Mouse (Mus musculus) kidney, postnatal 0 days (tissue): ENCODE results near the gene Pygm. TPM values are rescaled to one million over a fixed set of nuclear protein-coding genes. Genes with fewer than 3 reads are reported as not detected.

ENCODE experiments used
- ATAC-seq: fragments of 200-750 bp; cut with Nextera tagmentation; replicated peaks from 2 replicates; pipeline ENCODE4 v1.8.0; 2017; ENCODE audit warnings: low read depth, moderate number of reproducible peaks, moderate TSS enrichment, moderate library complexity; ENCODE audit not compliant: low FRiP score
- DNase-seq: peaks from one replicate; pipeline ENCODE4 v3.0.0-alpha.2; 2016; ENCODE audit warnings: low spot score
- H3K27ac ChIP-seq: fragments of 300-500 bp; sonication (generic); 2 replicates; pipeline ENCODE4 v1.5.1; 2014; ENCODE audit warnings: mild to moderate bottlenecking
- H3K27me3 ChIP-seq: fragments of 300-500 bp; sonication (generic); 2 replicates; pipeline ENCODE4 v1.6.1; 2014; ENCODE audit warnings: low read length, mixed read lengths; ENCODE audit not compliant: insufficient read depth
- H3K36me3 ChIP-seq: fragments of 300-500 bp; sonication (generic); 2 replicates; pipeline ENCODE4 v1.6.1; 2014; ENCODE audit warnings: low read length, mixed read lengths; ENCODE audit not compliant: insufficient read depth
- H3K4me1 ChIP-seq: fragments of 300-500 bp; sonication (generic); replicated peaks from 2 replicates; pipeline ENCODE4 v1.6.1; 2014; ENCODE audit warnings: antibody characterized with exemption, low read length, mixed read lengths; ENCODE audit not compliant: insufficient read depth
- H3K4me2 ChIP-seq: fragments of 300-500 bp; sonication (generic); 2 replicates; pipeline ENCODE4 v1.6.1; 2014; ENCODE audit warnings: mild to moderate bottlenecking, low read length, moderate library complexity, mixed read lengths
- H3K4me3 ChIP-seq: fragments of 300-500 bp; sonication (generic); replicated peaks from 2 replicates; pipeline ENCODE4 v1.5.1; 2014; ENCODE audit warnings: low read depth, low read length
- H3K9ac ChIP-seq: fragments of 300-500 bp; sonication (generic); 2 replicates; pipeline ENCODE4 v1.6.1; 2014; ENCODE audit warnings: low read depth, low read length
- H3K9me3 ChIP-seq: fragments of 300-500 bp; sonication (generic); replicated peaks from 2 replicates; pipeline ENCODE4 v1.6.1; 2016; ENCODE audit warnings: low read length, inconsistent platforms, mixed read lengths
- CTCF ChIP-seq: IDR thresholded peaks from 2 replicates; pipeline ENCODE4 v1.5.1; 2016; ENCODE audit warnings: antibody characterized with exemption, low read depth, mild to moderate bottlenecking, moderate library complexity
- WGBS: fragments of 180-500 bp; shearing (Covaris S2); extraction: QIAGEN DNeasy Blood & Tissue Kit; methylation state at CpG from one replicate; pipeline ENCODE4 v1.1.7; 2014; 5-methylcytosine and 5-hydroxymethylcytosine counted together
- polyA plus RNA-seq: library from polyadenylated mRNA; unstranded; fragments of >200 nt; fragmentation: Nextera tagmentation; extraction: Ambion mirVana; gene quantifications from 2 replicates; pipeline ENCODE4 v1.2.1, GENCODE M21; 2015

The Pygm gene
- polyA plus RNA-seq, 1 experiment from 2014 or later, result 24.5 TPM

DNA sequence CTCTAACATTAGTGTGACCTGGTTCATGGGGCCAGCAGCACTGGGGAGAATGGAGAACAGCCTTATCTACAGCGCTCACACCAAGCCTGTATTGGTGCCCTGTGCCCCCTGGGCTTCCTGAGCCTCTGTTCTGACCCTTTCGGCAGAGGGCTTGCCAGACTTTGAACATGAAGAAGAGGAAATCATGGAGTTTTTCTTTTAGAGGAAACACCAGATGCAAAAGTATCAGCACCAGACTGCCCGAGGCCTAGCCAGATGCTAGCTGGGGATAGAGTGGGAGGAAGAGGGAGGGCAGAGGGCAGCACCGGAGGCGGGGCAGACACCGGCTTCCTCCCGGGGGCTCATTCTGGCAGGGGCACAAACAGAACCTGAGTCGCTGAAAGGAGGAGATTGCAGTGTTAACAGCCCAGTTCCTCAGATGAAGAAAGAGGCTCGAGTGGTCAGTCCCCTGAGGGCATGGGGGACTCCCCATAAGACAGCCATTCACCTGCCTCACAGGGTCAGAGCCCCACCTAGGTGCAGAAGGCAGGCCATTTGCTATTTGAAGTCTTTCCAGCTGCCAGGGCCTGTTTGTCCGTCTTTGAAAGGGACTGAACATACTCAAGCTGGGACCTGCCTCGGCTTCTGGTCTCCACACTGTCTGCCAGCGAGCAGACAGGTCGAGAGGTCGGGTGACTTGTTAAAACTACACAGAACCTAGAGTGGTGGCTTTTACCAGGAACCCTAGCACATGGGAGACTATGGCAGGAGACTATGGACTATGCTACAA lies 34.8 kb upstream of the Pygm start:
- Histone ChIP-seq H3K9me3 (no peaks in the 10 kb centered on the region), H3K4me1 (0 out of 2 replicates have a peak, but pooled peaks cover 4% of the 10 kb centered on the region), H3K4me3 (no peak overlapping the region), H3K4me2 (no peak overlapping the region), H3K27me3 (no peaks in the 10 kb centered on the region), H3K27ac (0 out of 2 replicates have a peak overlapping the region, but pooled peaks have one; percentile 6), H3K9ac (no peak overlapping the region), H3K36me3 (peaks cover 32% of the 10 kb centered on the region)
- ATAC-seq (no peak), DNase-seq (peak; percentile 69)
- WGBS, result 16% methylated on average over 14 of the region's 14 CpGs
- TF ChIP-seq CTCF, result no peak

DNA sequence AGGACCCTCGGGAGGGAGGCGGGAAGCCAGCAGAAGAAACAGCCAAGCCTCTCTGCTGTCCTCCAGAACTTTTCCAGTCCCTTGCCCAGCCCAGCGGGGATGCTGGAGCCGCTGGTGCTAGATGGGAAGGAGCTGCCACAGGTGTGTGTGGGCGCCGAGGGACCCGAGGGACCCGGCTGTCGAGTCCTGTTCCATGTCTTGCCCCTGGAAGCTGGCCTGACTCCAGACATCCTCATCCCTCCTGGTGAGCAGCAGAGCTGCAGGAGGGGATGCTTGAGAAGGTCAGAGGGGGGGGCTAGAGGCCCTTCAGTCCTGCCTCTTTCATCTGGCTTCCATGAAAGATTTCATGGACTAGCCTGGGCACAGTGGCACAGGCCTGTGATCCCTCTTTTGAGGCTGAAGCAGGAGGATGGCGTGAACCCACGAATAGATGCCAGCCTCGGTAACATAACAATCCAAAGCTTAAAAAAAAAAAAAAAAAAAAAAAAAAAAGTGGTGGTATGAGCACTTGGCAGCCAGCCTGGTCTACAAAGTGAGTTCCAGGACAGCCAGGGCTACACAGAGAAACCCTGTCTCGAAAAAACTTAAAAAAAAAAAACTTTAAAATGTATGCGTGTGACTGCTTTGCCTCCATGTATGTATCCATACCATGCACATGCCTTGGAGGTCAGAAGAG lies 32.6 kb upstream of the Pygm start:
- WGBS, result 68% methylated on average over 14 of the region's 14 CpGs

DNA sequence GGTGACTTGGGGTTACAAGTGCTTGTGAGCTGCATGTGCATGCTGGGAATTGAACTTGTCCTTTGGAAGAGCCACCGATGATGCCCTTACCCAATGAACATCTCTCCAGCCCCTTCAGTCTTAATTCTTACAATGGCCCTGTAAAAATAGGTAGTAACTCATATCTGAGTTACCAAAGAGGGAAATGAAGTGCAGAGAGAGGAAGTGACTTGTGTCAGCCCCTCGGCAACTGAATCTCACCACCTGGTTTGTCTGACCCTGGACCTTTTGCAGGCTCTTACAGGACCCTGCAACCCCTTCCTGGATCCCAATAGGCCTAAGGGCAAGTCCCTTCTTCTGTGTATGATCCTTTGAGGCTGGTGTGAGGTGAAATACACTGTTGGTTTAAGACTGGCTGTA lies 32.1 kb upstream of the Pygm start:
- Histone ChIP-seq H3K9ac (no peak overlapping the region), H3K4me3 (no peak overlapping the region), H3K27me3 (no peaks in the 10 kb centered on the region), H3K4me1 (0 out of 2 replicates have a peak, but pooled peaks cover 4% of the 10 kb centered on the region), H3K27ac (no peak overlapping the region), H3K36me3 (0 out of 2 replicates have a peak, but pooled peaks cover 17% of the 10 kb centered on the region), H3K4me2 (no peak overlapping the region), H3K9me3 (no peaks in the 10 kb centered on the region)
- no peak for DNase-seq
- 76% methylated on average over 2 of the region's 2 CpGs for WGBS
- TF ChIP-seq CTCF, result no peak
- ATAC-seq, result no peak

More for the DNA sequence above, 32.6 kb upstream of the Pygm start:
- H3K4me2 ChIP-seq, result no peak overlapping the region
- DNase-seq, result no peak
- ATAC-seq, result no peak
- H3K4me1 ChIP-seq, result 0 out of 2 replicates have a peak, but pooled peaks cover 4% of the 10 kb centered on the region
- peaks cover 18% of the 10 kb centered on the region; the same call in 1 of the 2 replicates for H3K36me3 ChIP-seq
- H3K9ac ChIP-seq, result no peak overlapping the region
- no peak overlapping the region for H3K27ac ChIP-seq
- TF ChIP-seq CTCF, result no peak
- no peaks in the 10 kb centered on the region for H3K27me3 ChIP-seq
- H3K4me3 ChIP-seq, result no peak overlapping the region
- no peaks in the 10 kb centered on the region for H3K9me3 ChIP-seq

DNA sequence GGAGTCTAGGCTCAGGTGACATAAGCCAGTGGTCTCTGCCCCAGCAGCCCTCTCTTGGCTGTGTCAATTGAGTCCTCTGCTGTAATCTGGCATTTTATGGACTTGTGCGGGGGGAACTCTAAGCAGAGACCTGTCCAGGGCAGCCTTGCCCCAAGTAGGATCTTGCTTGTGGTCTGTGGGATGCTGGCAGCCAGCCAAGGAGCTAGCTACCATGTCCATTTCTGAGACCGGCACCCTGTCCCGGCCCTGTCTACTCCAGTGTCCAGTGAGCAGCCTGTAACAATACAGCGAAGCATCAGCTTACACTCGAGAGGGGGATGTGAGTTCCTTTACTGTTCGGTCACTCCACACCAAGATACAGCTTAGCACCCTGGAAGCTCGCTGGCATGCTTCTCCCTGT lies 30.2 kb upstream of the Pygm start:
- no peak for DNase-seq
- no peak for ATAC-seq
- no peak overlapping the region for H3K4me3 ChIP-seq
- no peaks in the 10 kb centered on the region for H3K9me3 ChIP-seq
- H3K9ac ChIP-seq, result no peak overlapping the region
- H3K27ac ChIP-seq, result no peak overlapping the region
- WGBS, result 49% methylated on average over 7 of the region's 7 CpGs
- 0 out of 2 replicates have a peak, but pooled peaks cover 4% of the 10 kb centered on the region for H3K4me1 ChIP-seq
- TF ChIP-seq CTCF, result no peak
- no peaks in the 10 kb centered on the region for H3K27me3 ChIP-seq
- no peak overlapping the region for H3K4me2 ChIP-seq
- H3K36me3 ChIP-seq, result 0 out of 2 replicates have a peak, but pooled peaks cover 17% of the 10 kb centered on the region

DNA sequence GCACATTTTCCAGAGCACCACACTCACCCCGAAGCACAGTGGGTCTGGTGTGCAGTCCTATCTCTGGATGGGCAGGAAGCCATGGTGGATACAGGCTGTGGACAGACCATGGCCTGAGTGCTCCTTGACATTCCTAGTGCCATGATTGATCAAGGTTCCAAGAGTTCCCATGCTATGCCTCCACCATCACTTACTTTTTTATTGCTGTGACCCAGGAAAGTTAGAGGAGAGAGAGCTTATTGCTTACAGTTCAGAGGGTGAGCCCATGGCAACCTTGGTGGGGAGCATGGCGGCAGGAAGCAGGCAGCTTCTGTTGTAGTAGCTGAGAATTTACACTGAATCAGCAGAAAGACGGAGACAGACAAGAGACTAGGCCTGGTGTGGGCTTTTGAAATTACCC lies 22.9 kb upstream of the Pygm start:
- no peak overlapping the region for H3K9ac ChIP-seq
- 0 out of 2 replicates have a peak, but pooled peaks cover 8% of the 10 kb centered on the region for H3K36me3 ChIP-seq
- 95% methylated on average over 3 of the region's 3 CpGs for WGBS
- no peak overlapping the region for H3K4me2 ChIP-seq
- no peak overlapping the region for H3K4me3 ChIP-seq
- DNase-seq, result no peak
- TF ChIP-seq CTCF, result no peak
- H3K4me1 ChIP-seq, result peaks cover 6% of the 10 kb centered on the region; the same call in 1 of the 2 replicates
- H3K9me3 ChIP-seq, result no peaks in the 10 kb centered on the region
- H3K27me3 ChIP-seq, result no peaks in the 10 kb centered on the region
- H3K27ac ChIP-seq, result no peak overlapping the region
- ATAC-seq, result no peak

DNA sequence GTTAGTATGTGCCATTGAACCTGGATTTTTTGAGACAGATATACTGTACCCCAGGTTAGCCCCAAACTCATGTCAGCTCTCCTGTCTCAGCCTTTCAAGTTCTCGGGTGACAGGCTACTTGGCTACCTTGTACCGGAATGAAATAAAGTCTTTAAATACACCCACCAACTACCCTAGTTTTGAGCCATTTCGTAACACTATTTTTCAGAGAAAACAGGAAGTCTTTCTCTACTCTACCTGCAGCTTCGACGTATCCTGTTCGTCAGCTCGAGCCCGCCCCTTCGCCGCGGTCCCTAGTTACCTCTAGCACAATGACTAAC lies 21.1 kb upstream of the Pygm start:
- Histone ChIP-seq H3K9me3 (no peaks in the 10 kb centered on the region), H3K27me3 (no peaks in the 10 kb centered on the region), H3K9ac (peak overlapping the region; percentile 19; the same call in 1 of the 2 replicates), H3K4me1 (peaks cover 6% of the 10 kb centered on the region; the same call in 1 of the 2 replicates), H3K27ac (peak overlapping the region; percentile 65), H3K4me2 (peak overlapping the region; percentile 59), H3K4me3 (peak overlapping the region; percentile 81), H3K36me3 (peaks cover 24% of the 10 kb centered on the region)
- TF ChIP-seq CTCF, result no peak
- ATAC-seq (no peak), DNase-seq (no peak)
- under 1% methylated on average over 11 of the region's 11 CpGs for WGBS
